Mouse (Mus musculus): Measurements from ENCODE around the gene Selenbp2.
"Not testable (repeated sequence)": the region's sequence is repeated elsewhere in the genome, so short reads cannot be mapped to it uniquely, and the experiment has no call there.

Selenbp2 gene

GRCm38 (mm10) chr3:94690616-94691247, 2.6 kb upstream of the Selenbp2 start:
- in situ Hi-C loops (cut with MboI, MseI): no loop called here

GRCm38 (mm10) chr3:94691694-94692093, 1.7 kb upstream of the Selenbp2 start:
- in situ Hi-C loops (cut with MboI, MseI): not testable (repeated sequence)

GRCm38 (mm10) chr3:94693874-94694273, 518 bp downstream of the Selenbp2 start:
- in situ Hi-C loops (cut with MboI, MseI): not testable (repeated sequence)

- in situ Hi-C loops (cut with MboI, MseI): not testable (repeated sequence)
Measured at GRCm38 (mm10) chr3:94695591-94695990, 2.2 kb downstream of the Selenbp2 start.

GRCm38 (mm10) chr3:94696257-94696656, 2.9 kb downstream of the Selenbp2 start:
- in situ Hi-C loops (cut with MboI, MseI): not testable (repeated sequence)

GRCm38 (mm10) chr3:94702163-94702810, 8.9 kb downstream of the Selenbp2 start:
- in situ Hi-C loops (cut with MboI, MseI): loop anchor here (5.0 kb wide), 1 partner anchor 240 kb away; no protein-coding TSS in a partner anchor

- in situ Hi-C loops (cut with MboI, MseI): loop anchor here (5.0 kb wide), 1 partner anchor 239 kb away; no protein-coding TSS in a partner anchor
Measured at GRCm38 (mm10) chr3:94702856-94703255, 9.5 kb downstream of the Selenbp2 start.

GRCm38 (mm10) chr3:94703364-94703763, 10.0 kb downstream of the Selenbp2 start:
- in situ Hi-C loops (cut with MboI, MseI): loop anchor here (5.0 kb wide), 1 partner anchor 239 kb away; no protein-coding TSS in a partner anchor

- in situ Hi-C loops (cut with MboI, MseI): not testable (repeated sequence)
Measured at GRCm38 (mm10) chr3:94710591-94710990, 17.2 kb downstream of the Selenbp2 start.

- in situ Hi-C loops (cut with MboI, MseI): not testable (repeated sequence)
Measured at GRCm38 (mm10) chr3:94713424-94713823, 20.1 kb downstream of the Selenbp2 start.

GRCm38 (mm10) chr3:94718253-94718652, 24.9 kb downstream of the Selenbp2 start:
- in situ Hi-C loops (cut with MboI, MseI): not testable (repeated sequence)

GRCm38 (mm10) chr3:94723637-94724036, 30.3 kb downstream of the Selenbp2 start:
- in situ Hi-C loops (cut with MboI, MseI): not testable (repeated sequence)

- in situ Hi-C loops (cut with MboI, MseI): no loop called here
Measured at GRCm38 (mm10) chr3:94745691-94746090, 52.3 kb downstream of the Selenbp2 start.
